Mouse (Mus musculus) heart, embryonic 12.5 days (tissue): Measurements from ENCODE around the gene Wdr48. TPM values are rescaled to one million over a fixed set of nuclear protein-coding genes. Genes with fewer than 3 reads are reported as not detected.

Experiments used
- ATAC-seq: fragments of 200-750 bp; cut with Nextera tagmentation; 2 replicates; pipeline ENCODE4 v1.8.0; 2017; ENCODE audit warnings: moderate TSS enrichment, moderate library complexity; ENCODE audit not compliant: insufficient number of reproducible peaks, low FRiP score
- H3K27ac ChIP-seq: fragments of 300-500 bp; sonication (generic); 2 replicates; pipeline ENCODE4 v1.5.1; 2016; ENCODE audit warnings: mild to moderate bottlenecking, moderate library complexity; ENCODE audit not compliant: poor library complexity, severe bottlenecking
- H3K27me3 ChIP-seq: fragments of 300-500 bp; sonication (generic); replicated peaks from 2 replicates; pipeline ENCODE4 v1.6.1; 2016; ENCODE audit warnings: mild to moderate bottlenecking, moderate library complexity
- H3K36me3 ChIP-seq: fragments of 300-500 bp; sonication (generic); 2 replicates; pipeline ENCODE4 v1.6.1; 2016; ENCODE audit warnings: mild to moderate bottlenecking, moderate library complexity
- H3K4me1 ChIP-seq: fragments of 300-500 bp; sonication (generic); replicated peaks from 2 replicates; pipeline ENCODE4 v1.6.1; 2016; ENCODE audit warnings: mild to moderate bottlenecking
- H3K4me2 ChIP-seq: fragments of 300-500 bp; sonication (generic); 2 replicates; pipeline ENCODE4 v1.6.1; 2016; ENCODE audit warnings: mild to moderate bottlenecking, moderate library complexity
- H3K4me3 ChIP-seq: fragments of 300-500 bp; sonication (generic); 2 replicates; pipeline ENCODE4 v1.5.1; 2016; ENCODE audit warnings: mild to moderate bottlenecking
- H3K9ac ChIP-seq: fragments of 300-500 bp; sonication (generic); 2 replicates; pipeline ENCODE4 v1.6.1; 2016; ENCODE audit warnings: mild to moderate bottlenecking, moderate library complexity
- H3K9me3 ChIP-seq: fragments of 300-500 bp; sonication (generic); replicated peaks from 2 replicates; pipeline ENCODE4 v1.6.1; 2016; ENCODE audit warnings: mild to moderate bottlenecking, moderate library complexity
- WGBS: fragments of 180-500 bp; shearing (Covaris S2); methylation state at CpG from one replicate; pipeline ENCODE4 v1.1.7; 2016; 5-methylcytosine and 5-hydroxymethylcytosine counted together
- polyA plus RNA-seq: library from polyadenylated mRNA; unstranded; fragments of >200 nt; fragmentation: Nextera tagmentation; extraction: Ambion mirVana; gene quantifications from 2 replicates; pipeline ENCODE4 v1.2.1, GENCODE M21; 2016

Gene Wdr48
- polyA plus RNA-seq, 1 experiment from 2014 or later = 46.0 TPM

- Histone ChIP-seq H3K36me3 (peaks cover 90% of the 10 kb centered on the region), H3K9ac (no peak overlapping the region), H3K27ac (no peak overlapping the region), H3K4me2 (no peak overlapping the region), H3K4me3 (no peak overlapping the region), H3K9me3 (no peaks in the 10 kb centered on the region), H3K27me3 (no peaks in the 10 kb centered on the region), H3K4me1 (no peaks in the 10 kb centered on the region; the same call in 1 of the 2 replicates)
- WGBS = 88% methylated on average over 8 of the region's 8 CpGs
- no peak for ATAC-seq
Observed at GRCm38 (mm10) chr9:119925729-119926128, 31.1 kb downstream of the Wdr48 start.

- Histone ChIP-seq H3K36me3 (peaks cover 90% of the 10 kb centered on the region), H3K4me3 (no peak overlapping the region), H3K4me2 (no peak overlapping the region)
Observed at GRCm38 (mm10) chr9:119926497-119926896, 31.8 kb downstream of the Wdr48 start.

DNA sequence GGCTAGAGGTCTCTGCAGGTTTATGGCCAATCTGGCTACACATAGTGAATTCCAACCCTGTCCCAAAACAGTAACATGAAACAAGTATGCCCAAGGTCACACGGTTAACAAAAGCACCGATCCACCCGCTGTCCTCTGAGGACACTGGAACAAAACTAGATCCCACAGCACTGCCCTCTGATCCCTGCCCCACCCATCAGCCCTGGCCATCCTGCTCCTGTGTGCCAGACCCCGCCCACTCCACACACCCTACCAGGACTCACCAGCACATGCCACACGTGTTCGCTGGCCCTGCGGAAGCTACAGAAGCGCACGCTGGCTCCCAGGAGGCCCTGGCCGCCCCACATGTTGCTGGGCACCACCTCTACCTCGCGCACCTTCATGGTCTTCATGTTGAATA, 37.7 kb downstream of the Wdr48 start:
- WGBS = 87% methylated on average over 12 of the region's 12 CpGs
- Histone ChIP-seq H3K9me3 (no peaks in the 10 kb centered on the region), H3K27me3 (no peaks in the 10 kb centered on the region), H3K27ac (no peak overlapping the region), H3K36me3 (peaks cover 56% of the 10 kb centered on the region), H3K4me1 (peaks cover 12% of the 10 kb centered on the region), H3K4me3 (no peak overlapping the region), H3K9ac (no peak overlapping the region), H3K4me2 (no peak overlapping the region)
- no peak for ATAC-seq

More at GRCm38 (mm10) chr9:119926497-119926896, 31.8 kb downstream of the Wdr48 start:
- Histone ChIP-seq H3K9me3 (no peaks in the 10 kb centered on the region), H3K27ac (no peak overlapping the region), H3K4me1 (no peaks in the 10 kb centered on the region; the same call in 1 of the 2 replicates), H3K27me3 (no peaks in the 10 kb centered on the region), H3K9ac (no peak overlapping the region)
- no peak for ATAC-seq
- WGBS = 79% methylated on average over 5 of the region's 5 CpGs

GRCm38 (mm10) chr9:119933675-119934074, 39.0 kb downstream of the Wdr48 start:
- Histone ChIP-seq H3K27me3 (no peaks in the 10 kb centered on the region), H3K4me2 (no peak overlapping the region), H3K4me3 (no peak overlapping the region), H3K27ac (no peak overlapping the region), H3K4me1 (peaks cover 15% of the 10 kb centered on the region), H3K9me3 (no peaks in the 10 kb centered on the region), H3K9ac (no peak overlapping the region), H3K36me3 (peaks cover 43% of the 10 kb centered on the region)
- 85% methylated on average over 6 of the region's 6 CpGs for WGBS
- no peak for ATAC-seq

- 2% methylated on average over 40 of the region's 40 CpGs for WGBS
Observed at GRCm38 (mm10) chr9:119937005-119937773, 42.5 kb downstream of the Wdr48 start, which contains the start of the genes Gorasp1 and Ttc21a. Gene Gorasp1, minus strand, starts transcription at chr9:119937565. Gene Ttc21a, plus strand, starts transcription at chr9:119937606.

DNA sequence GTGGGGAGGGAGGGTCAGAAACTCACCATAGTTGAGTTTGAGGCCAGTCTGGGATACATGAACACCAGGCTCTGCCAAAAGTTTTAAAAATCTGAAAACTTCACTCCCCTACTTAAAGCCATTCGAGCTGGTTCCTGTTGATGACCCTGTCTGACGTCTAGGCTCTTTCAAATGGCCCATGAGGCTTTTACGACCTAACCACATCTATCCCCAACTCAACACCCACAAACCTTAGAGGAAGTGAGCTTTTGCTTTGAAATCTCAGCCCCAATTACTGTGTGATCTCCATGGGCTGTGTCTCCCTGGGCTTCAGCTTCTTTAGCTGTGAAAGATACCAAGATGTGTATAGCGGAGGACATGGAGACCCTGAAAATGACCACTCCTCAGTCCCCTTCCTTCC, 43.8 kb downstream of the Wdr48 start:
- H3K9ac ChIP-seq = no peak overlapping the region
- no peak for ATAC-seq
- no peak overlapping the region for H3K27ac ChIP-seq
- H3K36me3 ChIP-seq = no peaks in the 10 kb centered on the region; the same call in 1 of the 2 replicates
- WGBS = 76% methylated on average over 4 of the region's 4 CpGs
- H3K4me2 ChIP-seq = no peak overlapping the region
- H3K9me3 ChIP-seq = no peaks in the 10 kb centered on the region
- peaks cover 15% of the 10 kb centered on the region for H3K4me1 ChIP-seq
- no peak overlapping the region for H3K4me3 ChIP-seq
- no peaks in the 10 kb centered on the region for H3K27me3 ChIP-seq

More at GRCm38 (mm10) chr9:119937005-119937773, 42.5 kb downstream of the Wdr48 start, which contains the start of the genes Gorasp1 and Ttc21a:
- H3K9me3 ChIP-seq = no peaks in the 10 kb centered on the region
- peak within 1 kb of the TSS; percentile 96 for H3K4me2 ChIP-seq
- peaks cover 15% of the 10 kb centered on the region for H3K4me1 ChIP-seq
- H3K36me3 ChIP-seq = peaks cover 10% of the 10 kb centered on the region; the same call in 1 of the 2 replicates
- peak; percentile 95 for ATAC-seq
- no peaks in the 10 kb centered on the region for H3K27me3 ChIP-seq
- peak within 1 kb of the TSS; percentile 83 for H3K27ac ChIP-seq
- peak within 1 kb of the TSS; percentile 85 for H3K4me3 ChIP-seq
- H3K9ac ChIP-seq = peak within 1 kb of the TSS; percentile 93

- Histone ChIP-seq H3K27me3 (no peaks in the 10 kb centered on the region), H3K4me3 (no peak overlapping the region), H3K9me3 (no peaks in the 10 kb centered on the region), H3K4me1 (peaks cover 15% of the 10 kb centered on the region), H3K27ac (no peak overlapping the region), H3K4me2 (no peak overlapping the region), H3K9ac (no peak overlapping the region), H3K36me3 (no peaks in the 10 kb centered on the region; the same call in 1 of the 2 replicates)
- 75% methylated on average over 10 of the region's 10 CpGs for WGBS
- no peak for ATAC-seq
Observed at GRCm38 (mm10) chr9:119939646-119940045, 45.0 kb downstream of the Wdr48 start.

DNA sequence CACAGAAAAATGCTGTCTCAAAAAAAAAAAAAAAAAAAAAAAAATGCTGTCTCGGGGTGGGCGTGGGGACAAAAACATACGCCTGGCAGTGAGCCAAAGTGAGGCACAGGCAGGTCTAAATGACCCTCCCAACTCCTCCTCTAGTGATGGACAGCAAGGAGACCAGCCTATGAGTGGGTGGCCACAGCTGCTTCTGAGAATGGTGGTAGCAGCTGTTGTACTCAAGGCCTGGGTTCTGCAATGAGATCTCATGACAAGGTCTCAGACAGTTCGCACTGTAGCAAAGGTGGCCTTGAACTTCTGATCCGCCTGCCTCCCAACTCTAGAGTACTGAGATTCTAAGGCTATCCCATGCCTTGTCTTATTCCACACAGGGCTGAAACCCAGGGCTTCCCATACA, 46.7 kb downstream of the Wdr48 start:
- no peaks in the 10 kb centered on the region for H3K36me3 ChIP-seq
- 73% methylated on average over 5 of the region's 5 CpGs for WGBS
- no peak overlapping the region for H3K9ac ChIP-seq
- no peak for ATAC-seq
- no peaks in the 10 kb centered on the region for H3K27me3 ChIP-seq
- H3K4me1 ChIP-seq = peaks cover 12% of the 10 kb centered on the region
- H3K4me2 ChIP-seq = no peak overlapping the region
- H3K27ac ChIP-seq = no peak overlapping the region
- no peak overlapping the region for H3K4me3 ChIP-seq
- no peaks in the 10 kb centered on the region for H3K9me3 ChIP-seq

- Histone ChIP-seq H3K4me1 (peaks cover 7% of the 10 kb centered on the region; the same call in 1 of the 2 replicates), H3K27me3 (no peaks in the 10 kb centered on the region), H3K9ac (no peak overlapping the region), H3K4me3 (no peak overlapping the region), H3K36me3 (no peaks in the 10 kb centered on the region), H3K9me3 (no peaks in the 10 kb centered on the region), H3K27ac (no peak overlapping the region), H3K4me2 (no peak overlapping the region)
- ATAC-seq = no peak
- WGBS = 86% methylated on average over 14 of the region's 14 CpGs
Observed at GRCm38 (mm10) chr9:119941861-119942260, 47.2 kb downstream of the Wdr48 start.

GRCm38 (mm10) chr9:119943326-119943725, 48.6 kb downstream of the Wdr48 start:
- H3K4me2 ChIP-seq = no peak overlapping the region
- no peak for ATAC-seq
- no peaks in the 10 kb centered on the region for H3K36me3 ChIP-seq
- H3K27me3 ChIP-seq = no peaks in the 10 kb centered on the region
- 88% methylated on average over 1 of the region's 1 CpGs for WGBS
- H3K4me3 ChIP-seq = no peak overlapping the region
- no peak overlapping the region for H3K9ac ChIP-seq
- no peak overlapping the region for H3K27ac ChIP-seq
- H3K4me1 ChIP-seq = no peaks in the 10 kb centered on the region
- H3K9me3 ChIP-seq = no peaks in the 10 kb centered on the region

DNA sequence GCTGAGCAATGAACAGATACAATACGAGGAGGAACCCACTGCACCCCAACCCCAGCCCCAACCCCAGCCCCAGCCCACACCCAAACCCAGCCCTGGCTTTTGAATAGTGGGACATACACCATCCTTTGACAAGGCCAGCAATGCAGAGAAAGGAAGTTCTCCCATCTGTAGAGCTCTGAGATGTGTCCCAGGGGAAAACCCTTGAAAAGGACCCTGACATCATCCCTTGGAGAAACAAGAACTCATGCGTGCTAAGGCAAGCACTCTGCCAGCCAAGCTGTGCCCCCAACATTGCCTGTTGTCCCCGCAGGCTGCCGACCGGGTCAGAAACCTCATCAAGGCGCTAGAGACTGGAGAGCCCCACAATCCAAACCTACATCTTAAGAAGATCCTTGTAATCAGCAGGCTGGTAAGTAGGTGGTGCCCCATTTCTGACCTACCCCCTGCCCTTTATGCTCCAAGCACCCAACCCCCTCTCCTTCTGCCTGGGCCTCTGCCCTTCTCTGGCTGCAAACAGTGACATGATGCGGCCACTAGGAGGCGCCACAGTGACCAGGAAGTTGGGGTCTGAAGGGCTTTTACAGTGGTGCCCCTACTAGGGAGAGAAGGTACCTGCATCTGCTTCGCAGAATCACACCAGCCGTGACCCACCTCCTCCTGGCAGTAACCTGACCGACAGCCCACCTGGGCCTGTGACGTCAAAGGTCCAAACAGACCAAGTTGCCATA, 50.7 kb downstream of the Wdr48 start:
- 64% methylated on average over 12 of the region's 12 CpGs for WGBS
- Histone ChIP-seq H3K9ac (no peak overlapping the region), H3K9me3 (no peaks in the 10 kb centered on the region), H3K4me2 (no peak overlapping the region), H3K36me3 (no peaks in the 10 kb centered on the region), H3K27ac (no peak overlapping the region), H3K4me3 (no peak overlapping the region), H3K27me3 (no peaks in the 10 kb centered on the region), H3K4me1 (no peaks in the 10 kb centered on the region)
- no peak for ATAC-seq
